Mouse (Mus musculus) lung, embryonic 15.5 days (tissue): ENCODE data around the gene Ssc5d. TPM values are rescaled to one million over a fixed set of nuclear protein-coding genes. Genes with fewer than 3 reads are reported as not detected.

Experiments used
- ATAC-seq: fragments of 200-750 bp; cut with Nextera tagmentation; 2 replicates; pipeline ENCODE4 v1.8.0; 2017; ENCODE audit warnings: moderate number of reproducible peaks, borderline replicate concordance; ENCODE audit not compliant: low FRiP score, low TSS enrichment; ENCODE audit errors: extremely low read depth
- H3K27ac ChIP-seq: fragments of 300-500 bp; sonication (generic); 2 replicates; pipeline ENCODE4 v1.5.1; 2015; ENCODE audit warnings: moderate library complexity, mild to moderate bottlenecking, inconsistent platforms
- H3K27me3 ChIP-seq: fragments of 300-500 bp; sonication (generic); 2 replicates; pipeline ENCODE4 v1.6.1; 2015; ENCODE audit warnings: inconsistent platforms
- H3K36me3 ChIP-seq: fragments of 300-500 bp; sonication (generic); 2 replicates; pipeline ENCODE4 v1.6.1; 2015; ENCODE audit warnings: inconsistent platforms
- H3K4me1 ChIP-seq: fragments of 300-500 bp; sonication (generic); 2 replicates; pipeline ENCODE4 v1.6.1; 2015; ENCODE audit warnings: inconsistent platforms
- H3K4me2 ChIP-seq: fragments of 300-500 bp; sonication (generic); 2 replicates; pipeline ENCODE4 v1.6.1; 2015; ENCODE audit warnings: inconsistent platforms, mild to moderate bottlenecking, moderate library complexity
- H3K4me3 ChIP-seq: fragments of 300-500 bp; sonication (generic); 2 replicates; pipeline ENCODE4 v1.5.1; 2015; ENCODE audit warnings: mild to moderate bottlenecking, inconsistent platforms
- H3K9ac ChIP-seq: fragments of 300-500 bp; sonication (generic); 2 replicates; pipeline ENCODE4 v1.6.1; 2015; ENCODE audit warnings: inconsistent platforms
- H3K9me3 ChIP-seq: fragments of 300-500 bp; sonication (generic); 2 replicates; pipeline ENCODE4 v1.6.1; 2016; ENCODE audit warnings: inconsistent platforms
- WGBS: fragments of 180-500 bp; shearing (Covaris S2); methylation state at CpG from one replicate; pipeline ENCODE4 v1.1.7; 2015; 5-methylcytosine and 5-hydroxymethylcytosine counted together
- polyA plus RNA-seq: library from polyadenylated mRNA; unstranded; fragments of >200 nt; fragmentation: Nextera tagmentation; extraction: Ambion mirVana; gene quantifications from 2 replicates; pipeline ENCODE4 v1.2.1, GENCODE M21; 2015

Gene Ssc5d
- polyA plus RNA-seq, 1 experiment from 2014 or later = 2.2 TPM

DNA sequence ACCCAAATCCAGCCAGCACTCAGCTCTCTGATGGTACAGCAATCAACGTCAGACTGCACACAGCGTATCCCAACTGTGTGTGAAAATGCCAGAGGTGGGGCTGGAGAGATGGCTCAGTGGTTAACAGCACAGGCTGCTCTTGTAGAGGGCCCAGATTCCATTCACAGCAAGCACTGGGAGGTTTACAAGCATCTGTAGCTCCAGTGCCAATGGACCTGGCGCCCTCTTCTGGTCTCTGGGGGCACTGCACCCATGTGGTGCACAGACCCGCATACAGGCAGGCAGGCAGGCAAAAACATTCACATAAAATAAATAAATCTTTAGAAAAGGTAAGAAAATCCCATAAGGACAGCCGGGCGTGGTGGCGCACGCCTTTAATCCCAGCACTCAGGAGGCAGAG lies 24.4 kb upstream of the Ssc5d start:
- 0 out of 2 replicates have a peak, but pooled peaks cover 4% of the 10 kb centered on the region for H3K4me1 ChIP-seq
- H3K9ac ChIP-seq = no peak overlapping the region
- 53% methylated on average over 8 of the region's 8 CpGs for WGBS
- ATAC-seq = no peak
- H3K4me2 ChIP-seq = no peak overlapping the region
- peaks cover 3% of the 10 kb centered on the region; the same call in 1 of the 2 replicates for H3K9me3 ChIP-seq
- H3K27me3 ChIP-seq = peaks cover 6% of the 10 kb centered on the region; the same call in 1 of the 2 replicates
- no peak overlapping the region for H3K27ac ChIP-seq
- no peak overlapping the region for H3K4me3 ChIP-seq
- no peaks in the 10 kb centered on the region for H3K36me3 ChIP-seq

- 76% methylated on average over 9 of the region's 9 CpGs for WGBS
- H3K27me3 ChIP-seq = peaks cover 6% of the 10 kb centered on the region; the same call in 1 of the 2 replicates
- peaks cover 3% of the 10 kb centered on the region; the same call in 1 of the 2 replicates for H3K9me3 ChIP-seq
- no peak overlapping the region for H3K9ac ChIP-seq
- H3K36me3 ChIP-seq = no peaks in the 10 kb centered on the region
- H3K4me1 ChIP-seq = 0 out of 2 replicates have a peak, but pooled peaks cover 4% of the 10 kb centered on the region
- ATAC-seq = no peak
- no peak overlapping the region for H3K4me2 ChIP-seq
- no peak overlapping the region for H3K27ac ChIP-seq
- no peak overlapping the region for H3K4me3 ChIP-seq
Observed at GRCm38 (mm10) chr7:4902404-4902803, 23.2 kb upstream of the Ssc5d start.

- no peaks in the 10 kb centered on the region for H3K9me3 ChIP-seq
- no peak within 1 kb of the TSS for H3K4me2 ChIP-seq
- no peak within 1 kb of the TSS for H3K4me3 ChIP-seq
- H3K9ac ChIP-seq = no peak within 1 kb of the TSS
- H3K4me1 ChIP-seq = no peaks in the 10 kb centered on the region
- no peak within 1 kb of the TSS for H3K27ac ChIP-seq
- ATAC-seq = no peak
- H3K27me3 ChIP-seq = no peaks in the 10 kb centered on the region
- no peaks in the 10 kb centered on the region for H3K36me3 ChIP-seq
- WGBS = 69% methylated on average over 10 of the region's 10 CpGs
Observed at GRCm38 (mm10) chr7:4906466-4906950, 19.1 kb upstream of the Ssc5d start, which contains the start of gene Gm36210. TSS of gene Gm36210 (minus strand) at chr7:4906516.

DNA sequence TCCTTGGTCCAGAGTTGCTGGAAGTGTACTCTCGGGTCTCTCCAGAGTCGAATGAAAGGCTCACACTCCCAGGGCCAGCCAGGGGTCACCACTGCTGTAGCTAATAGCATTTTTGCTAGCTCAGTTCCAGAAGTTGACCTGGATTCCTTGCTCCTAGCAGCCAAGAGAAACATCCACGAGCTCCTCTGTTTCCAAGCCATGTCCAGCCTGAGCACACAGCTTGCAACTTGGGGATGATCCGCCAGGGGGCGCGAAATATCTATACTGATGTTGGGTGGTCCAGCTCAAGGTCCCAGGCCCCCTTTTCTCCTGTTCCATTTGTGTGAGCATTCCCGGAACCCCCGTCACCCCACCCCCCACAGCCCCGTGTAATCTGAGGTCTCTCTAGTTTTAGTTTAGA lies 14.0 kb upstream of the Ssc5d start:
- Histone ChIP-seq H3K36me3 (no peaks in the 10 kb centered on the region), H3K27me3 (no peaks in the 10 kb centered on the region), H3K27ac (no peak overlapping the region), H3K9me3 (no peaks in the 10 kb centered on the region), H3K4me1 (peaks cover 11% of the 10 kb centered on the region), H3K9ac (no peak overlapping the region), H3K4me2 (no peak overlapping the region), H3K4me3 (no peak overlapping the region)
- WGBS = 22% methylated on average over 9 of the region's 9 CpGs
- no peak for ATAC-seq

- no peaks in the 10 kb centered on the region for H3K9me3 ChIP-seq
- no peak overlapping the region for H3K27ac ChIP-seq
- no peak overlapping the region for H3K9ac ChIP-seq
- H3K27me3 ChIP-seq = no peaks in the 10 kb centered on the region
- H3K4me2 ChIP-seq = no peak overlapping the region
- no peaks in the 10 kb centered on the region; the same call in 1 of the 2 replicates for H3K36me3 ChIP-seq
- no peak for ATAC-seq
- peaks cover 15% of the 10 kb centered on the region for H3K4me1 ChIP-seq
- H3K4me3 ChIP-seq = no peak overlapping the region
- WGBS = 52% methylated on average over 5 of the region's 5 CpGs
Observed at GRCm38 (mm10) chr7:4912248-4912647, 13.3 kb upstream of the Ssc5d start.

DNA sequence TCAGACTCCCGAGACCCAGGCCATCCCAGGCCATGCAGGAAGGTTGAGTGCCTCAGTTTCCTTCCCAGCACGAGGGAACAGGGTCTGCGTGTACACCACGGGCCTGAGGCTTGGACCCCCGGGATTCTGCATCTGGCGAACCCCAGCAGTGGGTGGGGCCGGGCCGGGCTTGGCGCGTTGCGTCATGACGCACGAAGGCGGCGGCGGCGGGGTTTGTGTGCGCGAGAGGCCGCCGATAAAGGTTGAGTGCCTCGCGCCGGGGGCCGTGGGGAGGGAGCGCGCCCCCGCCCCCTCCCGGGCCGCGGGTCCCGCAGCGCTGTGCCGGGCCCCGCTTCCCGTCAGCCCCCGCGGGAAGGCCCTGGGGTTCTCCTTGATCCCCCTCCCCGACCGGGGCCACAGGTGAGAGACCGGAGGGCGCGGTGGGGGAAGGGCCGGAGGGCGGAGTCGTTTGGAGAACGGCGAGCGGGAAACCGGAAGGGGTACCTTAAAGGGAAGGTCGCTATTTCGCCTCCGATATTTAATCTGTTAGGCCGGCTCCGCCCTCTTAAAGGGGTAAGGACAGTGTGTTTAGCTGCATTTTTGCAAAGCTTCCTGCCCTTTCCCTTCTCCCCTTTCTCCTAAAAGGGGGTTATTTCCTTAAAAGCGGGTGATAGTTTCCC lies 10.4 kb upstream of the Ssc5d start, which contains the start of gene Zfp628:
Gene Zfp628, plus strand, starts transcription at position 211 of the 659 bp plus-strand sequence.
- ATAC-seq = peak; percentile 92
- Histone ChIP-seq H3K9ac (peak within 1 kb of the TSS; percentile 93), H3K4me3 (peak within 1 kb of the TSS; percentile 73), H3K4me2 (peak within 1 kb of the TSS; percentile 63), H3K9me3 (no peaks in the 10 kb centered on the region), H3K27ac (peak within 1 kb of the TSS; percentile 97), H3K27me3 (no peaks in the 10 kb centered on the region), H3K36me3 (peaks cover 17% of the 10 kb centered on the region), H3K4me1 (peaks cover 15% of the 10 kb centered on the region)
- under 1% methylated on average over 56 of the region's 56 CpGs for WGBS

DNA sequence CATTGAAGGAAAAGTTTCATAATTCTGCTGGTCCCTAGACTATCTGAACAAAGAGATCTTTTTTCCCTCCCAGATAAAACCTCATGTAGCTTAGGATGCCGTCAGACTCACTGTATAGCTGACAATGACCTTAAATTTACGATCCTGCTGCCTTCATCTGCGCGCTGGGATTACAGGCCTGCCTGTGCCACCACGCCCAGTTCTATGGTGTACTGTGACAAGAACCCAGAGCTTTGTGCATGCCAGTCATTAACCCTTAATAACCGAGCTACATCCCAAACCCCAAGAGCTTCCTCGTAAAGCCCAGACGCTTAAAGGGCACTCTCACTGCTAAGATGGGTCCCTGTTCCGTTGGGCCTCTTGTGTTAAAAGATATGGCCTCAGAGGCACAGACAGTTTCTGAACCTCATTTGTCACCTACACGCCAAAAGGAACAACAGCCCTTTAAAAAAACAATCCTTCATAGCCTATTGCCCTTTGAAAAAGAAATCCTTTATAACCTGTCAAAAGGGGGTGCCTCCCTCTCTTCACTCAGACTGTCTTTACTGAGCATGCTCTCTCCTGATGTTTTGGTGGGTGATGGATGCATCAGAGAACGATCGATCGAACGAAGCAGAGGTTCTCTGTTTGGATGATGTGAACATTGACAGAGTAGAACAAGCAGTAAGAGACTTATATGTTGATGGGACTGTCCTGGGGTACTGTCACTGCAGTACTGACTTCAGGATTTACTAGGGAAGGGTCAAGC lies 9.7 kb upstream of the Ssc5d start:
- Histone ChIP-seq H3K9me3 (no peaks in the 10 kb centered on the region), H3K4me2 (peak overlapping the region; percentile 63), H3K36me3 (peaks cover 24% of the 10 kb centered on the region), H3K9ac (peak overlapping the region; percentile 93), H3K27me3 (no peaks in the 10 kb centered on the region), H3K4me3 (peak overlapping the region; percentile 73), H3K27ac (peak overlapping the region; percentile 97), H3K4me1 (peaks cover 15% of the 10 kb centered on the region)
- WGBS = 11% methylated on average over 14 of the region's 14 CpGs
- ATAC-seq = peak; percentile 32; the same call in 1 of the 2 replicates

DNA sequence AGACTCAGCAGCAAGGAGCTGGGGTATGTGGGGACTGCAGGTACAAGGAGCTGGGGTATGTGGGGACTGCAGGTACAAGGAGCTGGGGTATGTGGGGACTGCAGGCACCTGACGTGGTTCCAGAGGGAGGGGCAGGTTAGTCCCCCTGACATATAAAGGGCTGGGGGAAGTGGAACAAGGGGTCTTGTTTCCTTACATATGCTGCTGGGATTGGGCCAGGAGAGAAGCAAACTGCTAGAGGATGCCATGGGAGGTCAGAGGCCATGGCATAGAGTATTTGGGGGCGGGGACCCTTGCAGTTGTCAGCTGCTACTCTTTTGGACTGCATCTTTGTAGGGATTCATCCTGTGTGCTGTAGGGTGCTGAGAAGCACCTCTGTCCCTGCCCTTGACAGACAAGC lies 8.1 kb upstream of the Ssc5d start:
- ATAC-seq = no peak
- H3K27me3 ChIP-seq = no peaks in the 10 kb centered on the region
- no peak overlapping the region for H3K4me2 ChIP-seq
- H3K36me3 ChIP-seq = peaks cover 27% of the 10 kb centered on the region
- H3K27ac ChIP-seq = no peak overlapping the region
- H3K9me3 ChIP-seq = no peaks in the 10 kb centered on the region
- no peak overlapping the region for H3K4me3 ChIP-seq
- 91% methylated on average over 2 of the region's 2 CpGs for WGBS
- no peak overlapping the region for H3K9ac ChIP-seq
- H3K4me1 ChIP-seq = peaks cover 28% of the 10 kb centered on the region

GRCm38 (mm10) chr7:4918681-4919080 lies 6.9 kb upstream of the Ssc5d start:
- ATAC-seq = no peak
- H3K4me1 ChIP-seq = peaks cover 40% of the 10 kb centered on the region
- WGBS = 91% methylated on average over 15 of the region's 15 CpGs

GRCm38 (mm10) chr7:4919096-4919495 lies 6.5 kb upstream of the Ssc5d start:
- peaks cover 27% of the 10 kb centered on the region for H3K36me3 ChIP-seq
- H3K4me3 ChIP-seq = no peak overlapping the region
- no peaks in the 10 kb centered on the region for H3K9me3 ChIP-seq
- ATAC-seq = no peak
- no peaks in the 10 kb centered on the region for H3K27me3 ChIP-seq
- no peak overlapping the region for H3K27ac ChIP-seq
- peaks cover 44% of the 10 kb centered on the region for H3K4me1 ChIP-seq
- no peak overlapping the region for H3K9ac ChIP-seq
- WGBS = 85% methylated on average over 21 of the region's 21 CpGs
- no peak overlapping the region for H3K4me2 ChIP-seq

More at GRCm38 (mm10) chr7:4918681-4919080, 6.9 kb upstream of the Ssc5d start:
- Histone ChIP-seq H3K27me3 (no peaks in the 10 kb centered on the region), H3K36me3 (peaks cover 27% of the 10 kb centered on the region), H3K9me3 (no peaks in the 10 kb centered on the region), H3K27ac (no peak overlapping the region), H3K4me3 (no peak overlapping the region), H3K4me2 (no peak overlapping the region), H3K9ac (no peak overlapping the region)

GRCm38 (mm10) chr7:4919971-4920370 lies 5.6 kb upstream of the Ssc5d start:
- Histone ChIP-seq H3K27ac (no peak overlapping the region), H3K4me1 (peaks cover 48% of the 10 kb centered on the region), H3K4me2 (no peak overlapping the region), H3K9ac (no peak overlapping the region), H3K9me3 (no peaks in the 10 kb centered on the region), H3K4me3 (no peak overlapping the region), H3K27me3 (no peaks in the 10 kb centered on the region), H3K36me3 (peaks cover 27% of the 10 kb centered on the region)
- ATAC-seq = no peak
- 82% methylated on average over 21 of the region's 21 CpGs for WGBS

- 90% methylated on average over 19 of the region's 19 CpGs for WGBS
- no peak for ATAC-seq
Observed at GRCm38 (mm10) chr7:4920496-4920895, 5.1 kb upstream of the Ssc5d start.

More at GRCm38 (mm10) chr7:4920496-4920895, 5.1 kb upstream of the Ssc5d start:
- Histone ChIP-seq H3K4me3 (no peak overlapping the region), H3K4me2 (no peak overlapping the region; the same call in 1 of the 2 replicates), H3K27ac (peak overlapping the region; percentile 70), H3K4me1 (peaks cover 53% of the 10 kb centered on the region), H3K9me3 (no peaks in the 10 kb centered on the region), H3K9ac (no peak overlapping the region), H3K27me3 (no peaks in the 10 kb centered on the region), H3K36me3 (peaks cover 27% of the 10 kb centered on the region)
